Mouse (Mus musculus) layer of hippocampus, adult 11-12 months (tissue): ENCODE data around the gene Odr4.
A peak's percentile ranks its signal among the peaks of the same experiment; 100 is the strongest.

Experiments used
- DNase-seq: peaks from one replicate; pipeline ENCODE4 v3.0.0; 2022; ENCODE audit warnings: low spot score

The Odr4 gene

GRCm38 (mm10) chr1:150392638-150393487 lies at the start of gene Odr4, which contains the start of gene Tpr:
Odr4 (minus strand) TSS chr1:150393080.
Tpr (plus strand) TSS chr1:150392838.
- peak; percentile 100 for DNase-seq

- no peak for DNase-seq
These were observed 48.9 kb upstream of the Odr4 start for GRCm38 (mm10) chr1:150441731-150442130.

GRCm38 (mm10) chr1:150438641-150439040 lies 45.8 kb upstream of the Odr4 start:
- DNase-seq = no peak

- DNase-seq = no peak
These were observed 33.3 kb upstream of the Odr4 start for GRCm38 (mm10) chr1:150426216-150426615.

- no peak for DNase-seq
These were observed 32.8 kb upstream of the Odr4 start for GRCm38 (mm10) chr1:150425665-150426064.

- DNase-seq = no peak
These were observed 25.5 kb upstream of the Odr4 start for GRCm38 (mm10) chr1:150418426-150418825.

GRCm38 (mm10) chr1:150416006-150416405 lies 23.1 kb upstream of the Odr4 start:
- no peak for DNase-seq

- DNase-seq = no peak
These were observed 17.1 kb upstream of the Odr4 start for GRCm38 (mm10) chr1:150409996-150410395.

GRCm38 (mm10) chr1:150407285-150407684 lies 14.4 kb upstream of the Odr4 start:
- DNase-seq = no peak

- no peak for DNase-seq
These were observed 11.7 kb upstream of the Odr4 start for GRCm38 (mm10) chr1:150404555-150404954.

GRCm38 (mm10) chr1:150403914-150404313 lies 11.0 kb upstream of the Odr4 start:
- DNase-seq = no peak

- no peak for DNase-seq
These were observed 3.1 kb upstream of the Odr4 start for GRCm38 (mm10) chr1:150396001-150396400.

- no peak for DNase-seq
These were observed 590 bp upstream of the Odr4 start for GRCm38 (mm10) chr1:150393488-150393852.

GRCm38 (mm10) chr1:150391931-150392637 lies 796 bp downstream of the Odr4 start:
- DNase-seq = no peak

- no peak for DNase-seq
These were observed 3.3 kb downstream of the Odr4 start for GRCm38 (mm10) chr1:150389390-150390129.

GRCm38 (mm10) chr1:150387572-150387971 lies 5.3 kb downstream of the Odr4 start:
- no peak for DNase-seq

GRCm38 (mm10) chr1:150384138-150384537 lies 8.7 kb downstream of the Odr4 start:
- peak; percentile 38 for DNase-seq

GRCm38 (mm10) chr1:150374247-150374646 lies 18.6 kb downstream of the Odr4 start:
- DNase-seq = no peak

GRCm38 (mm10) chr1:150372895-150373294 lies 20.0 kb downstream of the Odr4 start:
- DNase-seq = no peak

- DNase-seq = no peak
These were observed 32.0 kb downstream of the Odr4 start for GRCm38 (mm10) chr1:150360864-150361263.

- no peak for DNase-seq
These were observed 57.8 kb downstream of the Odr4 start for GRCm38 (mm10) chr1:150335111-150335510.

GRCm38 (mm10) chr1:150319205-150319604 lies 73.7 kb downstream of the Odr4 start, which contains the start of gene Pdc:
Pdc (plus strand) TSS chr1:150319417.
- DNase-seq = no peak
